Mouse (Mus musculus) megakaryocyte, embryonic 14.5 days (primary cell): ENCODE results near the gene Gm28434. TPM values are rescaled to one million over a fixed set of nuclear protein-coding genes. Genes with fewer than 3 reads are reported as not detected.

Experiments used
- H3K27me3 ChIP-seq: replicated peaks from 2 replicates; pipeline ENCODE3; 2012; ENCODE audit warnings: inconsistent platforms
- H3K36me3 ChIP-seq: replicated peaks from 2 replicates; pipeline ENCODE3; 2012; ENCODE audit warnings: low read length, inconsistent platforms, mixed read lengths
- H3K4me1 ChIP-seq: 2 replicates; pipeline ENCODE4 v1.6.1; 2012; ENCODE audit warnings: inconsistent platforms
- H3K4me3 ChIP-seq: replicated peaks from 2 replicates; pipeline ENCODE3; 2012; ENCODE audit warnings: moderate library complexity, mild to moderate bottlenecking, inconsistent platforms
- H3K9me3 ChIP-seq: 2 replicates; pipeline ENCODE4 v1.6.1; 2012; ENCODE audit warnings: inconsistent platforms
- FLI1 ChIP-seq: IDR thresholded peaks from 2 replicates; pipeline ENCODE4 v1.6.1; 2012; ENCODE audit warnings: low read length, inconsistent platforms, mixed read lengths
- GATA1 ChIP-seq: IDR thresholded peaks from 3 replicates; pipeline ENCODE4 v1.6.1; 2012; ENCODE audit warnings: mixed read lengths, low read length, inconsistent platforms, borderline replicate concordance
- polyA plus RNA-seq: library from polyadenylated mRNA; stranded (reverse); fragments of >175 nt; gene quantifications from 2 replicates; pipeline ENCODE4 v1.2.3, GENCODE M21; 2012; ENCODE audit warnings: low replicate concordance; ENCODE audit not compliant: insufficient read depth

Gm28434 gene
- polyA plus RNA-seq = not detected in 2 replicates

- H3K4me3 ChIP-seq = no peak within 1 kb of the TSS
- no peaks in the 10 kb centered on the region for H3K27me3 ChIP-seq
- H3K4me1 ChIP-seq = no peaks in the 10 kb centered on the region
- TF ChIP-seq FLI1 (no peak), GATA1 (no peak)
- peaks cover 11% of the 10 kb centered on the region; the same call in 1 of the 2 replicates for H3K9me3 ChIP-seq
- H3K36me3 ChIP-seq = no peaks in the 10 kb centered on the region
Measured at GRCm38 (mm10) chr5:87969201-87969600, at the start of gene Gm28434, which contains the start of gene 2310003L06Rik. Gene Gm28434 (plus strand): TSS chr5:87969517. Gene 2310003L06Rik (plus strand): TSS chr5:87969459.

DNA sequence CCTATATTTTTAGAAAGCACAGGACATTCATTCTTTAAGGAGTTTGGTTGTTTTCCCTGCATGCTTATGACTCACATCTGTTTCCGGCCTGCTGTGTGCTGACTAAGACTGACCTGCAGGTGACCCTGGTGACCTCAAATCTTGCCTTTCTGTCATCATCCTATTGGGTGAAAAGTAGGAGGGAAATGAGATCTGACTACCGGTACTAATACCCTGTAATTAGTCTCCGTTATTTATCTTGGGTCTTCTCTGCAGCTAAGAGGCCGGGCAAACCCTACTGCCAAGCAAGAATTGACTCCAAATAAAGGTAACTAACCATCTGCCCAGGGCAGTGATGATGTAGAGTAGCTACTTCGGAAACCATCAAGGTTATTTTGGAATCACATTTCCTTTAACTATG is 43.9 kb upstream of the Gm28434 start, which contains the start of gene Csn3:
Csn3 (plus strand) TSS at position 208 of the 400 bp plus-strand sequence.
- Histone ChIP-seq H3K4me1 (no peaks in the 10 kb centered on the region), H3K9me3 (no peaks in the 10 kb centered on the region), H3K4me3 (no peak within 1 kb of the TSS), H3K36me3 (no peaks in the 10 kb centered on the region), H3K27me3 (no peaks in the 10 kb centered on the region)
- TF ChIP-seq FLI1 = no peak
- no peak for TF ChIP-seq GATA1

DNA sequence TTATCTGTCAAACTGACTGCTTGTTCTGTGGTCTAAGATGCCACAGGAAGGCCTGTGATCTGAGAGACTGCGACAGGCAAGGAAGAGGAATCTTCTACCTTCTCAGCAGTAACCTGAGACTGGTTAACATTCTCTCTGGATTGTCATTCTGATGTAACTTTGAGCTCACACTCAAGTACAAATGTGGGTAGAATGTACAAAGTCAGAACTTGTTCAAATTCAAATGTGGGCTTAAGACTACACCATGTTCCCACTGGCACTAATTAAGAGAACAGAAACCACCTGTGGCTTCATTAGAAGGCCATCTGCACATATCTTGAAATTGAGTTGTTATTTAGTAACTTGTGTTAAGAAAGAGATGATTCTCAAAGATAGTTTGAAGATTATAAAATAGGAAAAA is 37.7 kb upstream of the Gm28434 start:
- no peaks in the 10 kb centered on the region for H3K36me3 ChIP-seq
- peaks cover 4% of the 10 kb centered on the region; the same call in 1 of the 2 replicates for H3K9me3 ChIP-seq
- no peaks in the 10 kb centered on the region for H3K4me1 ChIP-seq
- TF ChIP-seq FLI1 (no peak), GATA1 (no peak)
- no peaks in the 10 kb centered on the region for H3K27me3 ChIP-seq
- H3K4me3 ChIP-seq = no peak overlapping the region

DNA sequence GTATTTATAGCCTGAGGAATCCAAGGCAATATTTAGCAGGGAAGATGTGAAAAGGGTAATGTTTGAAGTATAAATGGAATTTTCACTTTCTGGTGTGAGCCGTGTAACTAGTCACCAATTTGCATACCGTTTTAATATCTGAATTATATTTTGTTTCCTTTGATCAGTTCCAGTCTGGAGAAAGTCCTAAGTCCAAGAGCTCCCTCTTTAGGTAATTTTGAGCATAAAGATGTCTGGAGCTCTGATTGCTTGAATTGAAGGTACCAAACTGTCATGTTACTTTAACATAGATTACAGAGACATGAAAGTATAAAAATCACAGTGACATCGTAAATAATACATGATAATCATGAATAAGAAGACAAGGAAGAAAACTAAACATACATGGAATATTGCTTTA is 28.6 kb upstream of the Gm28434 start:
- Histone ChIP-seq H3K36me3 (no peaks in the 10 kb centered on the region), H3K9me3 (peaks cover 6% of the 10 kb centered on the region; the same call in 1 of the 2 replicates), H3K4me1 (no peaks in the 10 kb centered on the region), H3K27me3 (no peaks in the 10 kb centered on the region), H3K4me3 (no peak overlapping the region)
- no peak for TF ChIP-seq GATA1
- no peak for TF ChIP-seq FLI1

DNA sequence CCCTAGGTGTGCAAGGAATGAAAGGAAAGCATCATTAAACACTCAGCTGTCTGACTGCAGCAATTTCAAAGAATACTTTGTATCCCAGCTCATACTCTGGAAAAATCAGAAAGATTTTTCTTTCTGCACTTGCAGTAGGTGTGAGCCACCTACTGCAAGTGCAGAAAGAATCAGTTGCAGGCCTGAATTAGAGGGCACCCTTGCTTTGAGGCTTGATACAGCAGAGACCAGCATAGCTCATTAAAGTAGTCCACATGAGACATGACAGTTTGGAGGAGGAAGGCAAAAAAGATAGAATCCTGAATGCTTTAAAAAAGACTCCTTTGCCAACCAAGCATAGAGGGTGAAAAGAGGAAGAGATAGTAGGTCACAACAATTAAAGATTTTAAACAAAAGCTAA is 26.8 kb upstream of the Gm28434 start:
- no peak overlapping the region for H3K4me3 ChIP-seq
- H3K36me3 ChIP-seq = no peaks in the 10 kb centered on the region
- TF ChIP-seq FLI1 (no peak), GATA1 (no peak)
- H3K4me1 ChIP-seq = no peaks in the 10 kb centered on the region
- H3K9me3 ChIP-seq = no peaks in the 10 kb centered on the region
- H3K27me3 ChIP-seq = no peaks in the 10 kb centered on the region

DNA sequence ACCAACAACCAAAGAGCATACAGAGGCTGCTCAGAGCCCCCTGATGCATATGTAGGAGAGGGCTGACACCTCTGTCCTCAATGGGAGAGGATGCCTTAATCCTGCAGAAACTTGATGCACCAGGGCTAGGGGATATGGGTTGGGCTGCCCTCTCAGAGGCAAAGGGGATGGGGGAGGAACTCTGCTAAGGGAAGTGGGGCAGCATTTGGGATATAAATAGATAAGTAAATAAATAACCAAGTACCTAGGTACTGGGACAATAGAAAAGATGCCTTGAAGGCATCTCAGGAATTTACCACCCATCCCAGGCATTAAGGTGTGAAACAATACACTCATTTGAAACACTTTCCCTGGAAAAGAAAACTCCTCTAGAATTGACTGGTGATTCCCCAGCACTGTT is 17.5 kb upstream of the Gm28434 start:
- H3K9me3 ChIP-seq = 0 out of 2 replicates have a peak, but pooled peaks cover 4% of the 10 kb centered on the region
- no peak overlapping the region for H3K4me3 ChIP-seq
- no peaks in the 10 kb centered on the region for H3K36me3 ChIP-seq
- no peaks in the 10 kb centered on the region for H3K27me3 ChIP-seq
- H3K4me1 ChIP-seq = no peaks in the 10 kb centered on the region
- TF ChIP-seq GATA1 = no peak

GRCm38 (mm10) chr5:87979139-87979538 is 9.8 kb downstream of the Gm28434 start, which contains the start of gene Cabs1:
Gene Cabs1 (plus strand): TSS chr5:87979439.
- Histone ChIP-seq H3K4me3 (no peak within 1 kb of the TSS), H3K4me1 (no peaks in the 10 kb centered on the region), H3K9me3 (peaks cover 8% of the 10 kb centered on the region), H3K36me3 (no peaks in the 10 kb centered on the region), H3K27me3 (no peaks in the 10 kb centered on the region)
- TF ChIP-seq GATA1 = no peak
- TF ChIP-seq FLI1 = no peak

- Histone ChIP-seq H3K4me1 (no peaks in the 10 kb centered on the region), H3K27me3 (no peaks in the 10 kb centered on the region), H3K4me3 (no peak overlapping the region), H3K36me3 (no peaks in the 10 kb centered on the region), H3K9me3 (peaks cover 13% of the 10 kb centered on the region)
- TF ChIP-seq FLI1 (no peak), GATA1 (no peak)
Measured at GRCm38 (mm10) chr5:87982468-87983214, 13.3 kb downstream of the Gm28434 start.

GRCm38 (mm10) chr5:88002249-88002648 is 32.9 kb downstream of the Gm28434 start, which contains the start of gene Smr3a:
Gene Smr3a (plus strand): TSS chr5:88002549.
- no peaks in the 10 kb centered on the region for H3K4me1 ChIP-seq
- no peaks in the 10 kb centered on the region for H3K27me3 ChIP-seq
- H3K4me3 ChIP-seq = no peak within 1 kb of the TSS
- no peaks in the 10 kb centered on the region for H3K9me3 ChIP-seq
- no peaks in the 10 kb centered on the region for H3K36me3 ChIP-seq
- TF ChIP-seq FLI1 (no peak), GATA1 (no peak)

- H3K4me3 ChIP-seq = no peak overlapping the region
- H3K36me3 ChIP-seq = no peaks in the 10 kb centered on the region
- H3K9me3 ChIP-seq = peaks cover 3% of the 10 kb centered on the region; the same call in 1 of the 2 replicates
- no peaks in the 10 kb centered on the region for H3K4me1 ChIP-seq
- no peaks in the 10 kb centered on the region for H3K27me3 ChIP-seq
- no peak for TF ChIP-seq GATA1
- TF ChIP-seq FLI1 = no peak
Measured at GRCm38 (mm10) chr5:88005241-88005640, 35.9 kb downstream of the Gm28434 start.

Other genes starting within 250 kb of the Gm28434 start
- gene Csn1s2a, start 194.9 kb upstream of the Gm28434 start, polyA plus RNA-seq = not detected in 2 replicates
- not detected in 2 replicates for gene Csn1s2b, start 161.4 kb upstream of the Gm28434 start, polyA plus RNA-seq
- not detected in 2 replicates for gene Prr27, start 143.8 kb upstream of the Gm28434 start, polyA plus RNA-seq
- not detected in 2 replicates for gene Odam, start 84.5 kb upstream of the Gm28434 start, polyA plus RNA-seq
- not detected in 2 replicates for gene Csn3, start 43.9 kb upstream of the Gm28434 start, polyA plus RNA-seq
- not detected in 2 replicates for gene 2310003L06Rik, start 58 bp upstream of the Gm28434 start, polyA plus RNA-seq
- not detected in 2 replicates for gene Cabs1, start 9.9 kb downstream of the Gm28434 start, polyA plus RNA-seq
- gene Smr3a, start 33.0 kb downstream of the Gm28434 start, polyA plus RNA-seq = not detected in 2 replicates
- gene Smr2, start 117.0 kb downstream of the Gm28434 start, polyA plus RNA-seq = not detected in 2 replicates
- gene Gm11116, start 142.0 kb downstream of the Gm28434 start, polyA plus RNA-seq = not detected in 2 replicates
- not detected in 2 replicates for gene Gm11115, start 184.6 kb downstream of the Gm28434 start, polyA plus RNA-seq